Mouse (Mus musculus): ENCODE data around the gene Abca7.

DNA sequence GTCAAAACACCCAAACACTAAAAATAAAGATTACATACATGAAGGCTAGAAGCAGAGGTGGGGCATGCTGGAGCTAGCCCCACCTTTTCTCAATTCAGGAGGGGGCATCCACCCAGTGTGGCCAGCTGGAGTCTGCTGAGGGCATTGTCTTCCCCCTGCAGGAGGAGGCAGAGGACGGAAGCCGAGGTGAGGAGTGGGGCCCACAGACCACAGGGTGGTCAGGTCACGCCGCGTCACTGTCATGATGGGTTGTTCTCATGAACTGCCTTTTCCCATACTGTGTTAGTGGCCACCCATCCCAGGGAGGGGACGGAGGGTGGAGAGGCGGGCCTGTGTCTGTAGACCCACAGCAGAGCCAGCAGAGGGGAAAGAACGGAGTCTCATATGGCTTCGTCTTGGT lies 33.9 kb downstream of the Abca7 start:
- no peak for TF ChIP-seq CTCF (IDR thresholded peaks at IDR 0.05; ENCODE audit: low read depth, low read length)
- no peak for TF ChIP-seq TAL1 (conservative IDR thresholded peaks at IDR 0.05; ENCODE audit: low read depth, low read length)

Data from G1E (cell line).